Mouse (Mus musculus) cerebellum, postnatal 36 days (tissue): ENCODE results near the gene Zbtb8b.
"Not testable (repeated sequence)": the region's sequence is repeated elsewhere in the genome, so short reads cannot be mapped to it uniquely, and the experiment has no call there.

Source experiments
- DNase-seq, 2 experiments: peaks; one replicate each; pipeline ENCODE4 v3.0.0; 2021 to 2022; ENCODE audit warnings: mixed read lengths in 2 of 2

Gene Zbtb8b

GRCm38 (mm10) chr4:129440340-129441063 lies at the start of gene Zbtb8b:
TSS of gene Zbtb8b (minus strand) at chr4:129440853.
- peak; percentile 80 for DNase-seq

DNA sequence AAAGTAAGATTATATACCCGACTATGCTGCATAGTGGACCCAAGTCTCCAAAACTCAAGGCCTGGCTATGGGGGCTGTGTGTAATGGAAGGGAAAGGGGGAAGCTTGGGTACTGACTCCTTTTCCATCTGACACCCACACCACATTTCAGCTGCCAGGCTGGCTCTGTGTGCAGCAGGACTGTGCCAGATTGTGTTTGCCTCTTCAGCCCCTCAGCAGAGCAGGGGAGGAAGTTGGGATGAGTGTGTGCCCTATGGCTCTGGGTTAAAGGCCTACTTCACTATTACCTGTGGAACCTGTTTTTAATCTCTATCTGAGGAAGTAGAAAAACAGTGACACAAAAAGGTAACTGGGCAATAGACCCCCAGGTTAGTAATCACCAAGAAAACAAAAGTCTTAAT lies 40.4 kb upstream of the Zbtb8b start:
- no peak for DNase-seq

DNA sequence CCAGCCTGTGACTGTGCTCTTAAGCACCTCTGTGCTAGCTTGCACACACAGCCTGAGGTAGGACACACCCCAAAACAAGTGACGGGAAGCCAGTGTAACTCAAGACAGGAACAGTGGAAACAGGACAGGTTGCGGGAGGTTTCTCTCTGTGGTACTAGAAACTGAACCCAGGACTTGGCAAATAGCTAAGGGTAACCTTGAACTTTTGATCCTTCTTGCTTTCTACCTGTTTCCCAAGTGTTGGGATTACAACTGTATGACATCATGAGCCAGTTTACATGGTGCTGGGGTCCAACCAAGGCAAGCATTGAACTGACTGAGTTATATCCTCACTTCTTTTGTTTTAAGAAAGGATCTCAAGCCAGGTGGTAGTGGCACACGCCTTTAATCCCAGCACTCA lies 39.2 kb upstream of the Zbtb8b start:
- DNase-seq: no peak

DNA sequence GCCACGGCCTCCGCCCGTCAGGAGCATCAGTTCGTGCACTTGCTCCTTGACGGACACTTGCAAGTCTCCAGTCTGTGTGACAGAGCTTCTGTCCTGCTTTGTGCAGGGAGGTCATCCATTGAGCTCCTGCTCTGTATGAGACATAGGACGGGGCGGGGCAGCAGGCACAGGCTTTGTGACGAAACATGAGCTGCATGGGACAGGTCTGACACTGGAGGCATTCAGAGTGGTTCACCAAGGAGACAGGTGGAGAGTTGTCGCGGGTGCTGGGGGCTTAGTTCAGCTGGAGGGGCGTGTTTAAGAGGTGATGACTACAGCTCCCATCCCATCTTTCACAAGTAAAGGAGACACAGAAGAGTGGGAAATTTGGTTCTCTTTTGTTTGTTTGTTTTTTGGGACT lies 35.4 kb upstream of the Zbtb8b start:
- DNase-seq: no peak

GRCm38 (mm10) chr4:129464286-129464815 lies 23.7 kb upstream of the Zbtb8b start:
- DNase-seq: peak in 1 of 2 experiments; percentile 14

GRCm38 (mm10) chr4:129463097-129464059 lies 22.7 kb upstream of the Zbtb8b start:
- no peak for DNase-seq

DNA sequence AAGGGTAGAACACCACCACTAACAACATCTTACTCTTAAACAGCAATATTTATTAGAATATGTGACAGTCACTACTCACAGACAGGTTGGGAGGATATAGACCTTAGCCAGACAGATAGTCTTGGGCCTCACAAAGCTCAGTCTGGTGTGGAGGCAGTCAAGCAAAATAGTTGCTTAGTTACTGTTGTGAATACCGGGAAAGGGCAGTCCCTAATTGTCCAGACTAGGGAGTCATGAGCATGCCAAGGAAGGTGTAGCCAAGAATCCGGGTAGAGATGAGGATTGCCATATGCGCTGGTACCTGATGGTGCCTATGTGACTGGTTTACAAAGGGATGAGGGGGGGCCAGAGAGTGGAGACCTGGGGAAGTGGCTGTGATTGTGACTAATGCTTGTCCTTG lies 21.5 kb upstream of the Zbtb8b start:
- DNase-seq: peak in 1 of 2 experiments; percentile 14

DNA sequence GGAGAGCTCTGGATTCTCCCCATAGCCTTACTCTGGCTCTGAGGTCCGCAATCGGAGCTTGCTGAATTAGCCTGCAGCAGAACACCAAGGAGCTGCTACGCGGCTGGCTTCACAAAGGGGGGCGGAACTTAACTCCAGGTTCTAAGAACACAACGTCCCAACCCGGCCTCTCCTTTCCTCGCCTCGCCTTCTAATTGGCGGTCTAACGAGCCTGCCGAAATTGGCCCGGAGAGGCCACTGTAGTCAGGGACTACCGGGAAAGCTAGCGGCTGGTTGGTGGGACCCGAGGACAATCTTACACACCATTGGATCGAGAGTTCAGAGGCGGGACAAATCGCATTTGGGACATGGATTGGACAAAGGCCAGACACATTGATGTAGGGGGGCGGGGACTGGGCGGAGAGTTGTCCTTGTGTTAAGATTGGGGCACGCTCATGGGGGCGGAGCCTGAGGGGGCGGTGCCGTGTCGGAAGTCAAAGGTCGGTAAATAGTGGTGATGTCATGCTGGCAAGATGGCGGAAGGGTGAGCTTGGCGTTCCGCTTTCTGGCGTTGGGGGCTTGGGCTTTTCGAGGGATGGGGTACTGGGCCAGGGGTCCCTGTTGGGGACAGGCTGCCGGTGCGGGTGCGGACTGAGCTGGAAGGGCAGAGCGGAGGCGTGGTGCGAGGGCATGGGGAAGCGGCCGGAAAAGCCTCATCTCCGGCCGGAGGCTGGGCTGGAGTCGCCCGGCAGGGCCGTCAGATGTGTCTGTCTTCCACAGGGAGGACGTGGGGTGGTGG lies 20.7 kb upstream of the Zbtb8b start, which contains the start of gene Bsdc1:
TSS of gene Bsdc1 (plus strand) at position 399 of the 778 bp plus-strand sequence.
- peak; percentile 100 for DNase-seq

DNA sequence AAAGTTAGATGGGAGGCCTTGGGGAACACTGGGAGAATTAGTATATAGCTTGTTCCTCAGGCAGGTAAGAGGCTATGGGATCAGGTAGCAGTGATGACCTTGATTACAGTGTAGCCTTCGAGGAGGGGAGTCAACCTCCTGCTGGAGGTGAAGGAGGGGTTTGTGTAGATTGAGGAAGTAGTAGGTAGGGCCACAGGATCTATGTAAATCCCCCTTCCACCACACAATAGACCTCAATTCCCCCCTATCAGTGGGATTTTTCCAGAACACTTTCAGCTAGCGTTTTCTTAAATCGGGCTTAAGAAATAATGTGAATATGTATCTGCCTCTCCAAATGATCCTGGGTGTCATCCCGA lies 20.2 kb upstream of the Zbtb8b start:
- DNase-seq: no peak

DNA sequence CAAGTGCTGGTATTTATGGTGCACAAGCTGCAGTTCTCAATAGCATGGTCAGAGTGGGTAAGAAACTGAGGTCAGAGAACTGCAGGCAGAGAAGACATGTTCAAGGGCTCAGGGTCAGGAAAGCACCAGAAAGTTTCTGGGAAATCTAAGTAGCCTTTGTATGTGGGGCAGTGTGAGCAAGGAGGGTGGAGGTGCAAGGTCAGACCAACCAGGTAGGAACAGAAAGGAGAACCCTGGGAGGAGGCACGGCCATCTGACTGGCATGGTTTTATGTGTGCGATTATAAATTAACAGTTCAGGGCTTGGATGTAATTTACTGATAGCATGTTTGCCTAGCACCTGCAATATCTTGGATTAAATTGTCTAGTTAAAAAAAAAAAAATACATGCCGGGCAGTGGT lies 19.1 kb upstream of the Zbtb8b start:
- no peak for DNase-seq

- DNase-seq: not testable (repeated sequence)
Observed at GRCm38 (mm10) chr4:129457311-129457710, 16.7 kb upstream of the Zbtb8b start.

GRCm38 (mm10) chr4:129456126-129456525 lies 15.5 kb upstream of the Zbtb8b start:
- DNase-seq: no peak

DNA sequence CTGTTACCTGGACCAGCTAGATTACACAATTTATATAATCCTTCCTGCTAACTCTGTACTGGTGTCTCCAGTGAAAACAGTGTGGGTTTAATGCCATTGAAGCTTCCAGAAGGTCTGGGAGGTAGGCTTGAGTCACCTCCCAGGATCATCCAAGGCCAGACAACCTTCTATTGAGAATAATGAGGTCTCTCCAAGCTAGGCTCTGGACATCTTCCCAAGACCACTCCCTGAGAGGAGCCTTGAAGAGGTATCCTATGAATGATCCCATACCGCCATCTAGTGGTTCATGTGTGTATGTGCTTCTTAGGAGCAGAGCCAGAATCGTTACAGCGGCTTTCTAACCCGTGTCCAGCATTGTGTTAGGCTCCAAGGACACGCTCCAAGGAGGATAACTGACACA lies 14.6 kb upstream of the Zbtb8b start:
- DNase-seq: peak; percentile 51 to 79

DNA sequence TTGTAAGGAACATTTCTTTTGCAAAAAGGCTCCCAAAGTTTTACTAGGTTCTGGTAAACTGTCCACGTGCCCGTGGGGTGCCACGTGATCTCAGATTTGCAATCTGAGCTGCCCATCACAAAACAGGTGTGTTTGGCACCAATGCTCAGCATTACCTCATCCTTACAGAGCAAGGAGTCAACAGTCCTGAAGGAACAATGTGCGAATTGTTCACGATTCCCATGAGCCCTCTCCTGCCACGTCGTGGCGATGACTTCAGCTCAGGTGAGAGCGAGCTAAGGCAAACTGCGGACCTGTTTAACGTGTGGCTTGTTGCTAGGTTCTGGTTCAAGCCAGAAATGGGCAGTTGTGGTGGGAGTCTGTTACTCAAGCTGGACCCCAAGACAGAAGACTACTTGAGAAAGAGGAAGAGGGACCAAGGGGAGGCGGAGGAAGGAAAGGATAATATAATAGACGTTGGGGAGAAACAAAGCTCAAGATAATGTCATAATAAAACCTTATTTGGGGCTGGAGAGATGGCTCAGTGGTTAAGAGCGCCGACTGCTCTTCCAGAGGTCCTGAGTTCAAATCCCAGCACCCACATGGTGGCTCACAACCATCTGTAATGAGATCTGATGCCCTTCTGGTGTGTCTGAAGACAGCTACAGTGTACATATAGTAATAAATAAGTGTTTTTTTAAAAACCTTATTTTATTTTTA lies 11.0 kb upstream of the Zbtb8b start:
- no peak for DNase-seq

- DNase-seq: no peak
Observed at GRCm38 (mm10) chr4:129450851-129451250, 10.2 kb upstream of the Zbtb8b start.

- DNase-seq: no peak
Observed at GRCm38 (mm10) chr4:129448713-129449112, 8.1 kb upstream of the Zbtb8b start.

DNA sequence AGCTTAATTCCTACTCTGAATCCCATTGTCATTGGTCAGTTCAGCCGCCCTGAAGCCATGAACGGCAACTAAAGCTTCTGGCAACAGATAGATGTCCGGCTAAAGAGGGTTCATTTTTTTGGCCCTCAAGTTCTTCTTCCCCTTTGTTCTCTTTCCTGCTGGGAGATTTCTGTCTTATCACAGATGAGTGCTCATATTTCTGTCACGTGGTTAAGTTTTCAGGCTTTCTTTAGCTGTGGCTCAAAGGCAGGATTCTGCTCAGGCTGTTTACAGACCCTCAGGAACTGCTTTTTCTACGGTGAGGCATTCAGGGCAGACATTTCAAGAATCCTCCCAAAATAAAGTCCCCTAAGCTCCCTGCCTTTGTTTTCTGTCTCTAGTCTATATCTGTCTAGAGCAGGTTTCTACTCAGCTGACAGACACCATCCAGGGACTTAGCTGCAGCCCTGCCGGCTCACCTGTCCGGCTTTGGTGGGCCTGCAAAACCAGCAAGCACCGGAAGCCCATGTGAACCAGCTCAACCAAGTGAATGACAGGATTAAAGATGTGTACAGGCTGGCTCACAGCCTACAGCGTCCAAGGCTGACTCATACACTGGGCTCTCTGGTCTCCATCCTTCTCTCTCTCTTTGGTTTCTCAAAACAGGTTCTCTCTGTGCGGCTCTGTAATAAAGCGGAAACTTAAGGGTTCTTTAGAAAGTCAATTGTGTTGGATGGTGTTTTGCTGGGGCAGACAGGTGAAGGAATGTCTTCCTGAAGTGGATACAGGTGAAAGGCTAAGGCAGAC lies 7.3 kb upstream of the Zbtb8b start:
- DNase-seq: no peak

- DNase-seq: no peak
Observed at GRCm38 (mm10) chr4:129447360-129447759, 6.7 kb upstream of the Zbtb8b start.

DNA sequence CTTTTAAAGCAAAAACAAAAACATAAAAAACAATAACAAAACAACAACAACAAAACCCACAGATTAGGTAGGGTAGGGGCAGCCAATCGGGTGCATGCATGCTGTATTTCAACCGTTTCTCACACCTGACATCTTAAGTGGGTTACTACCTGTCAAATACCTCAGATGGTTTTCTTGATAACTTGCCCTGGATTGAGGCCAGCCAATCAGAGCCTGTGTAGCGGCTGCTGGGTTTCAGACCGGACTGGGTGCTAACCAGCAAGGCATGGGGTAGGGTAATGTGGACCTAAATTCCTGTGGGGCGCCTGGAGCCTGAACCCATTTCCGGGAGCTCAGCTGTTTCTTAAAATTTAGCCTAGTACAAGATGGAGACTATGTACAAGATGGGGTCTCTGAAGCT lies 492 bp upstream of the Zbtb8b start:
- DNase-seq: no peak

- DNase-seq: no peak
Observed at GRCm38 (mm10) chr4:129418321-129418720, 22.3 kb downstream of the Zbtb8b start.

- no peak for DNase-seq
Observed at GRCm38 (mm10) chr4:129416478-129416877, 24.2 kb downstream of the Zbtb8b start.
